Mouse (Mus musculus): ENCODE results near the gene Maz. TPM values are rescaled to one million over a fixed set of nuclear protein-coding genes. Genes with fewer than 3 reads are reported as not detected.
A peak's percentile ranks its signal among the peaks of the same experiment; 100 is the strongest.

The Maz gene
- polyA plus RNA-seq, 1 experiment from 2014 or later: 20.0 TPM

GRCm38 (mm10) chr7:127011717-127012116 lies 15.1 kb downstream of the Maz start:
- Histone ChIP-seq H3K4me1 (ENCODE audit: insufficient read depth) (peaks cover 51% of the 10 kb centered on the region), H3K9ac (replicated peaks) (no peak overlapping the region), H3K27me3 (ENCODE audit: insufficient read depth, low read length) (no peaks in the 10 kb centered on the region), H3K9me3 (ENCODE audit: low read length) (no peaks in the 10 kb centered on the region), H3K4me2 (ENCODE audit: low read depth, low read length) (no peak overlapping the region), H3K4me3 (ENCODE audit: low read depth, low read length) (no peak overlapping the region), H3K36me3 (replicated peaks; ENCODE audit: insufficient read depth, low read length) (peaks cover 8% of the 10 kb centered on the region; the same call in 1 of the 2 replicates), H3K27ac (ENCODE audit: low read depth) (peak overlapping the region; percentile 11; the same call in 1 of the 2 replicates)
- no peak for ATAC-seq
- no peak for TF ChIP-seq EP300 (IDR thresholded peaks at IDR 0.05; ENCODE audit: low read depth)
- TF ChIP-seq CTCF (IDR thresholded peaks at IDR 0.05; ENCODE audit: low read depth): no peak
- 96% methylated on average over 2 of the region's 2 CpGs for WGBS (ENCODE audit: insufficient replicate concordance)
- DNase-seq: no peak

GRCm38 (mm10) chr7:127011051-127011450 lies 15.8 kb downstream of the Maz start:
- ATAC-seq: no peak
- Histone ChIP-seq H3K4me3 (ENCODE audit: low read depth, low read length) (no peak overlapping the region), H3K4me2 (ENCODE audit: low read depth, low read length) (no peak overlapping the region), H3K9ac (replicated peaks) (no peak overlapping the region), H3K4me1 (ENCODE audit: insufficient read depth) (peaks cover 51% of the 10 kb centered on the region), H3K27me3 (ENCODE audit: insufficient read depth, low read length) (no peaks in the 10 kb centered on the region), H3K27ac (ENCODE audit: low read depth) (peak overlapping the region; percentile 11; the same call in 1 of the 2 replicates), H3K9me3 (ENCODE audit: low read length) (no peaks in the 10 kb centered on the region), H3K36me3 (replicated peaks; ENCODE audit: insufficient read depth, low read length) (peaks cover 8% of the 10 kb centered on the region; the same call in 1 of the 2 replicates)
- DNase-seq: no peak
- WGBS (ENCODE audit: insufficient replicate concordance): 86% methylated on average over 2 of the region's 2 CpGs
- TF ChIP-seq EP300 (IDR thresholded peaks at IDR 0.05; ENCODE audit: low read depth) (no peak), CTCF (IDR thresholded peaks at IDR 0.05; ENCODE audit: low read depth) (no peak)

- ATAC-seq (no peak), DNase-seq (no peak)
- Histone ChIP-seq H3K9ac (replicated peaks) (peak overlapping the region; percentile 52; the same call in 1 of the 2 replicates), H3K9me3 (ENCODE audit: low read length) (no peaks in the 10 kb centered on the region), H3K4me1 (ENCODE audit: insufficient read depth) (peaks cover 38% of the 10 kb centered on the region), H3K27ac (ENCODE audit: low read depth) (peak overlapping the region; percentile 94), H3K4me3 (ENCODE audit: low read depth, low read length) (no peak overlapping the region), H3K36me3 (replicated peaks; ENCODE audit: insufficient read depth, low read length) (peaks cover 4% of the 10 kb centered on the region; the same call in 1 of the 2 replicates), H3K4me2 (ENCODE audit: low read depth, low read length) (0 out of 2 replicates have a peak overlapping the region, but pooled peaks have one; percentile 1), H3K27me3 (ENCODE audit: insufficient read depth, low read length) (no peaks in the 10 kb centered on the region)
- WGBS (ENCODE audit: insufficient replicate concordance): 77% methylated on average over 17 of the region's 17 CpGs
- no peak for TF ChIP-seq CTCF (IDR thresholded peaks at IDR 0.05; ENCODE audit: low read depth)
- TF ChIP-seq EP300 (IDR thresholded peaks at IDR 0.05; ENCODE audit: low read depth): no peak
These were observed 17.3 kb downstream of the Maz start for GRCm38 (mm10) chr7:127009307-127010085.

GRCm38 (mm10) chr7:127008239-127009019 lies 18.4 kb downstream of the Maz start:
- peak; percentile 7 for TF ChIP-seq EP300 (IDR thresholded peaks at IDR 0.05; ENCODE audit: low read depth)
- TF ChIP-seq CTCF (IDR thresholded peaks at IDR 0.05; ENCODE audit: low read depth): no peak
- ATAC-seq (peak; percentile 93), DNase-seq (peak; percentile 72)
- WGBS (ENCODE audit: insufficient replicate concordance): 44% methylated on average over 9 of the region's 9 CpGs
- peak overlapping the region; percentile 94 for H3K27ac ChIP-seq (ENCODE audit: low read depth)
- H3K36me3 ChIP-seq (replicated peaks; ENCODE audit: insufficient read depth, low read length): peaks cover 4% of the 10 kb centered on the region; the same call in 1 of the 2 replicates
- H3K4me3 ChIP-seq (ENCODE audit: low read depth, low read length): no peak overlapping the region
- peaks cover 32% of the 10 kb centered on the region for H3K4me1 ChIP-seq (ENCODE audit: insufficient read depth)
- H3K9me3 ChIP-seq (ENCODE audit: low read length): no peaks in the 10 kb centered on the region
- H3K9ac ChIP-seq (replicated peaks): peak overlapping the region; percentile 52
- H3K27me3 ChIP-seq (ENCODE audit: insufficient read depth, low read length): no peaks in the 10 kb centered on the region
- H3K4me2 ChIP-seq (ENCODE audit: low read depth, low read length): peak overlapping the region; percentile 1

- H3K27ac ChIP-seq (ENCODE audit: low read depth): peak overlapping the region; percentile 94
- H3K4me3 ChIP-seq (ENCODE audit: low read depth, low read length): no peak overlapping the region
- no peak overlapping the region for H3K4me2 ChIP-seq (ENCODE audit: low read depth, low read length)
- 81% methylated on average over 6 of the region's 6 CpGs for WGBS (ENCODE audit: insufficient replicate concordance)
- DNase-seq (no peak), ATAC-seq (no peak)
- H3K9ac ChIP-seq (replicated peaks): no peak overlapping the region
- no peak for TF ChIP-seq EP300 (IDR thresholded peaks at IDR 0.05; ENCODE audit: low read depth)
- TF ChIP-seq CTCF (IDR thresholded peaks at IDR 0.05; ENCODE audit: low read depth): no peak
- no peaks in the 10 kb centered on the region; the same call in 1 of the 2 replicates for H3K36me3 ChIP-seq (replicated peaks; ENCODE audit: insufficient read depth, low read length)
- H3K27me3 ChIP-seq (ENCODE audit: insufficient read depth, low read length): no peaks in the 10 kb centered on the region
- H3K4me1 ChIP-seq (ENCODE audit: insufficient read depth): peaks cover 28% of the 10 kb centered on the region
- H3K9me3 ChIP-seq (ENCODE audit: low read length): no peaks in the 10 kb centered on the region
These were observed 19.4 kb downstream of the Maz start for GRCm38 (mm10) chr7:127007313-127008024.
